Mouse (Mus musculus): ENCODE data around the gene Pigv. TPM values are rescaled to one million over a fixed set of nuclear protein-coding genes. Genes with fewer than 3 reads are reported as not detected.

Gene Pigv
- polyA plus RNA-seq, 1 experiment from 2014 or later, result 16.9 TPM

DNA sequence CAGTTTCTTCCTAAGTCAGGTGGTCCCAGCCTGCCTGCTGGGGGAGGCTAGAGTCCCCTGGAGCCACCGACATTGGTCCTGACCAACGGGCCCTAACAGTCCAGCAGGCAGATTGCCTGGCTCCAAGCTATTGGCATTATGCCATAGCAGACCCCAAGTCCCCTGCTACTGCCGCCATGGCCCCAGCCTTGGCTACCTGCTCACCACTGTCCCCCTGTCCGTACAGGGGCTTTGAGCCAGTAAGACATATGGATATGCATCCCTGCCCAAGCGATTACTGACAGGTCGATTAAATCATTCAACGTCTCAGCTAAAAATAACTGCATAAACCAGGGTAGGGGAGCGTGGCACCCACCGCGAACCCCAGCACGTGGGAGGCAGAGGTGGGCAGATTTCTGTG lies 54.5 kb downstream of the Pigv start:
- no peak overlapping the region for H3K4me2 ChIP-seq (replicated peaks; ENCODE audit: low read depth, low read length)
- no peaks in the 10 kb centered on the region for H3K9me3 ChIP-seq (ENCODE audit: control insufficient read depth, low read length)
- H3K4me3 ChIP-seq (ENCODE audit: low read length), result no peak overlapping the region
- no peak for ATAC-seq (ENCODE audit: low FRiP score, low TSS enrichment)
- H3K4me1 ChIP-seq (ENCODE audit: control insufficient read depth, insufficient read depth, low read length), result no peaks in the 10 kb centered on the region
- H3K27me3 ChIP-seq (ENCODE audit: control insufficient read depth, insufficient read depth, low read length), result no peaks in the 10 kb centered on the region
- 89% methylated on average over 11 of the region's 11 CpGs for WGBS
- H3K27ac ChIP-seq (ENCODE audit: low read depth, low read length), result no peak overlapping the region
- peaks cover 27% of the 10 kb centered on the region; the same call in 1 of the 2 replicates for H3K36me3 ChIP-seq (ENCODE audit: control insufficient read depth, insufficient read depth, low read length)
- no peak overlapping the region for H3K9ac ChIP-seq (ENCODE audit: low read depth, low read length)

DNA sequence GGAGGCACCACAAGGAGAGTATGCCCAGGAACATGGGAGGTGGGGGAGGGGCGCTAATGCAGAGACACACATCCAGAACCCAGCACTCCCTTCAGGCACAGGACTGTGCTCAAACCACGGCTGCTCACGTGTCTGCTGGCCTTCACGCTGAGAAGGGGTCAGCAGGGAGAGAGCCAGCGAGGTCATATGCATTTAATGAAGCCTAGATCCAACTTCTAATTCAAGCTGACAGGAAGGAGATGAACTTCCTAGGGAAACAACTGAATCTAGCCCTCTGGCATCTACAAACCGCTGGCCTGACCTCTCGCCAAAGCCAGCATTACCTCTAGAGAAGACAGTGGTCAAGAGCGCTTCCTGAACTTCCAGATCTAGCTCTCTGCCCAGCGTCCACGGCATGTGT lies 57.0 kb downstream of the Pigv start:
- 75% methylated on average over 10 of the region's 10 CpGs for WGBS
- Histone ChIP-seq H3K9me3 (ENCODE audit: control insufficient read depth, low read length) (peaks cover 3% of the 10 kb centered on the region; the same call in 1 of the 2 replicates), H3K27me3 (ENCODE audit: control insufficient read depth, insufficient read depth, low read length) (no peaks in the 10 kb centered on the region), H3K9ac (ENCODE audit: low read depth, low read length) (no peak overlapping the region), H3K36me3 (ENCODE audit: control insufficient read depth, insufficient read depth, low read length) (peaks cover 32% of the 10 kb centered on the region), H3K4me1 (ENCODE audit: control insufficient read depth, insufficient read depth, low read length) (no peaks in the 10 kb centered on the region), H3K27ac (ENCODE audit: low read depth, low read length) (no peak overlapping the region), H3K4me3 (ENCODE audit: low read length) (no peak overlapping the region), H3K4me2 (replicated peaks; ENCODE audit: low read depth, low read length) (no peak overlapping the region)
- ATAC-seq (ENCODE audit: low FRiP score, low TSS enrichment), result no peak

DNA sequence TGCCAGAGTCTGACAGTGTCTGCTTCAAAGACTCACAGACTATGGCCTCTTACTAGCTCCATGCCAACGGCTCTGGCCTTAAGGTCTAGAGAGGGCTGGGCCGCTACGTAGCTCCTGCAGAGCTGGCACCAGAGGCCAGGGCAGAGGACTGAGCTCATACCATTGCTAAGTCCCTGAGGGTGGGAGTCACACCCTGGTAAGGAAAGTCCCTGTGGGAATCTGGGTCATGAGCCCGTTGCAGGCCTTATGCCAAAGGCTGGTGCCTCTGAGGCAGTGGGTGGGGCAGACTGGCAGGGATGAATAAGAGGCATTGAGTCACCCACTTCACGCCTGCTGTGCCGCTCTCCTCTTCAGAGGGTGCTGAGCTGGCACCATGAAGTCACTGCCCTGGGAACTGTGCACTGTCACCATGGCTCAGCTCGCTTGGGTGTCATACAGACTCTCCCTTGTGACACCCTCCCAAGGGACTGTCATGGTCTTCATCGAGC lies 58.1 kb downstream of the Pigv start:
- no peaks in the 10 kb centered on the region for H3K27me3 ChIP-seq (ENCODE audit: control insufficient read depth, insufficient read depth, low read length)
- H3K4me3 ChIP-seq (ENCODE audit: low read length), result no peak overlapping the region
- H3K27ac ChIP-seq (ENCODE audit: low read depth, low read length), result no peak overlapping the region
- H3K4me1 ChIP-seq (ENCODE audit: control insufficient read depth, insufficient read depth, low read length), result no peaks in the 10 kb centered on the region
- peaks cover 3% of the 10 kb centered on the region; the same call in 1 of the 2 replicates for H3K9me3 ChIP-seq (ENCODE audit: control insufficient read depth, low read length)
- H3K4me2 ChIP-seq (replicated peaks; ENCODE audit: low read depth, low read length), result no peak overlapping the region
- WGBS, result 93% methylated on average over 8 of the region's 8 CpGs
- H3K36me3 ChIP-seq (ENCODE audit: control insufficient read depth, insufficient read depth, low read length), result peaks cover 29% of the 10 kb centered on the region
- no peak overlapping the region for H3K9ac ChIP-seq (ENCODE audit: low read depth, low read length)
- ATAC-seq (ENCODE audit: low FRiP score, low TSS enrichment), result no peak

DNA sequence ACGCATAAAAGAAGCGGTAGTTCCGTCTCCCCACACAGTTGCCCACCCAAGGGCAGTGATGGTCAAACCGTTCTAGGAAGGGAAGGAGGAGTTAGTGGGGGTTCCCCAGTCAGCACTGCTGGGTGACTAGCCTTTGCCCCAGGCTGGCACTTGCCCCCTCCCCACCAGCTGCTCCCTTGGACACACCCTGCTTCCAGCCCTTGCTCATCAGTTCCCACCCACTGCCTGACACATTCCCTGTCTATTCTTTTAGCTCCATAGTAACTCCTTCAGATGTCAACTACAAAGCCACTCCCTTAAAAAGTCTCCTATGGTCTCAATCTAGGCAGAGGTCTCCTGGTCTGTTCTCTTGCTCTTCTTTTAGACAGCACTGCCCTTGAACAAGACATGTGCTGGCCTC lies 58.6 kb downstream of the Pigv start:
- Histone ChIP-seq H3K36me3 (ENCODE audit: control insufficient read depth, insufficient read depth, low read length) (peaks cover 30% of the 10 kb centered on the region), H3K4me2 (replicated peaks; ENCODE audit: low read depth, low read length) (no peak overlapping the region), H3K4me1 (ENCODE audit: control insufficient read depth, insufficient read depth, low read length) (no peaks in the 10 kb centered on the region), H3K9me3 (ENCODE audit: control insufficient read depth, low read length) (peaks cover 3% of the 10 kb centered on the region; the same call in 1 of the 2 replicates), H3K9ac (ENCODE audit: low read depth, low read length) (no peak overlapping the region), H3K27me3 (ENCODE audit: control insufficient read depth, insufficient read depth, low read length) (no peaks in the 10 kb centered on the region), H3K4me3 (ENCODE audit: low read length) (no peak overlapping the region), H3K27ac (ENCODE audit: low read depth, low read length) (no peak overlapping the region)
- WGBS, result 80% methylated on average over 4 of the region's 4 CpGs
- ATAC-seq (ENCODE audit: low FRiP score, low TSS enrichment), result no peak

DNA sequence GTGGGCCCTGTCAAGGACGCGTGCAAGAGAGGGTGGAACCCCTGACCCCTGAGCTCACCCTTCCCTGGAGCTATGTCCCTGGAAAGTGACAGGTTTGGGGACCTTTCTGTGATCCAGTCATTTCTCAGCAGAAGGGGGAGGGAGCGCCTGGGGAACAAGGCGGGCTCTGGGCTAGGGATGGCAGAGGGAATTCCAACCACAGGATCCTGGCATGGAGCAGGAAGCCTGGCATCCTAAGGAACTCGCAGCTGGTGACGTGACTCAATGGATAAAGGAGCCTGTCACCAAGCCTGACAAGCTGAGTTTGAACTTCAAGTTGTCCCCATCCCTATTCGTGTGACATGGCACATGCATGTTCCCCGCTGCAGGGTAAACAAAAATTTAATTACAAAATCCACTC lies 59.4 kb downstream of the Pigv start:
- peaks cover 38% of the 10 kb centered on the region for H3K36me3 ChIP-seq (ENCODE audit: control insufficient read depth, insufficient read depth, low read length)
- no peaks in the 10 kb centered on the region for H3K4me1 ChIP-seq (ENCODE audit: control insufficient read depth, insufficient read depth, low read length)
- no peak overlapping the region for H3K27ac ChIP-seq (ENCODE audit: low read depth, low read length)
- H3K27me3 ChIP-seq (ENCODE audit: control insufficient read depth, insufficient read depth, low read length), result no peaks in the 10 kb centered on the region
- H3K4me3 ChIP-seq (ENCODE audit: low read length), result no peak overlapping the region
- no peak for ATAC-seq (ENCODE audit: low FRiP score, low TSS enrichment)
- no peak overlapping the region for H3K4me2 ChIP-seq (replicated peaks; ENCODE audit: low read depth, low read length)
- H3K9ac ChIP-seq (ENCODE audit: low read depth, low read length), result no peak overlapping the region
- peaks cover 3% of the 10 kb centered on the region; the same call in 1 of the 2 replicates for H3K9me3 ChIP-seq (ENCODE audit: control insufficient read depth, low read length)
- WGBS, result 95% methylated on average over 8 of the region's 8 CpGs

DNA sequence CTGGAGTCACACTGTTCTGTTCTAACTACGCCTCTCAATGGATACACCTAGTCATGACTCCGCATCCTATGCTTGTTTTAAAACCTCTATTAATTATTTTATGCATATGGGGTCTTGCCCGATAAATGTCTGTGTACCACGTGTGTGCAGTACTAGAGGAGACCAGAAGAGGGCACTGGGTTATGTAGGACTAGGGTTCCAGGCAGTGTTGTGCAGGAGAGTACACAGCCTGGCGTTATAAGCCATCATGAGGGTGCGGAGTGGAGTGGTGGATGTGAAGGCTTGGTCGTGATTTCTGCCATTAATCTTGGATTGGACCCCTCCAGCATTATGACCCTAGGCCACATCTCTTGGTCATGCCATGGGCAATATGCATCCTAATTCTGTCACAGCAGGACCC lies 60.0 kb downstream of the Pigv start:
- peaks cover 36% of the 10 kb centered on the region for H3K36me3 ChIP-seq (ENCODE audit: control insufficient read depth, insufficient read depth, low read length)
- no peak overlapping the region for H3K9ac ChIP-seq (ENCODE audit: low read depth, low read length)
- H3K27me3 ChIP-seq (ENCODE audit: control insufficient read depth, insufficient read depth, low read length), result no peaks in the 10 kb centered on the region
- H3K4me2 ChIP-seq (replicated peaks; ENCODE audit: low read depth, low read length), result no peak overlapping the region
- H3K27ac ChIP-seq (ENCODE audit: low read depth, low read length), result no peak overlapping the region
- no peak for ATAC-seq (ENCODE audit: low FRiP score, low TSS enrichment)
- H3K4me1 ChIP-seq (ENCODE audit: control insufficient read depth, insufficient read depth, low read length), result no peaks in the 10 kb centered on the region
- H3K4me3 ChIP-seq (ENCODE audit: low read length), result no peak overlapping the region
- H3K9me3 ChIP-seq (ENCODE audit: control insufficient read depth, low read length), result peaks cover 3% of the 10 kb centered on the region; the same call in 1 of the 2 replicates
- 95% methylated on average over 7 of the region's 7 CpGs for WGBS

DNA sequence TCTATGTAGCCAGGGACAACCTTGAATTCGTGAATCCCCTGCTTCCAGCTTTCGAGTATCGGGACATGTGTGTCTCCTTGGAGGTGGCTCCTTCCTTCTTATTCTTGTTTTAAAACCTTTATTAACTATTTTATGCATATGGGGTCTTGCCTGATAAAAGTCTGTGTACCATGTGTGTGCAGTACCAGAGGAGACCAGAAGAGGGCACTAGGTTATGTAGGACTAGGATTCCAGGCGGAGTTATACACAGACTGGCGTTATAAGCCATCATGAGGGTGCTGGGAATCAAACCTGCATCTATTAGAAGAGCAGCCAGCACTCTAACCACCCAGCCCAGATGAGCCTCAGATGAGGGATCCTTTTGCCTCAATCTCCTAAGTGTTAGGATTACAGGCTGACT lies 60.6 kb downstream of the Pigv start:
- Histone ChIP-seq H3K4me2 (replicated peaks; ENCODE audit: low read depth, low read length) (no peak overlapping the region), H3K9ac (ENCODE audit: low read depth, low read length) (no peak overlapping the region), H3K9me3 (ENCODE audit: control insufficient read depth, low read length) (peaks cover 3% of the 10 kb centered on the region; the same call in 1 of the 2 replicates), H3K36me3 (ENCODE audit: control insufficient read depth, insufficient read depth, low read length) (peaks cover 36% of the 10 kb centered on the region), H3K4me3 (ENCODE audit: low read length) (no peak overlapping the region), H3K4me1 (ENCODE audit: control insufficient read depth, insufficient read depth, low read length) (no peaks in the 10 kb centered on the region), H3K27ac (ENCODE audit: low read depth, low read length) (no peak overlapping the region), H3K27me3 (ENCODE audit: control insufficient read depth, insufficient read depth, low read length) (no peaks in the 10 kb centered on the region)
- 96% methylated on average over 5 of the region's 5 CpGs for WGBS
- ATAC-seq (ENCODE audit: low FRiP score, low TSS enrichment), result no peak

Small RNAs within 50 kb of the gene (microRNA-seq; reads per million reads assigned to microRNA genes)
- 0.63 reads per million for gene Mir7227

Other genes starting within 250 kb of the Pigv start
- 0.35 and 0.94 TPM in 2 replicates for gene Tent5b, start 192.5 kb downstream of the Pigv start, polyA plus RNA-seq (2014; fragmentation: Nextera tagmentation; extraction: Ambion mirVana)
- 1.4 and 1.6 TPM in 2 replicates for gene Trnp1, start 174.1 kb downstream of the Pigv start, polyA plus RNA-seq (2014; fragmentation: Nextera tagmentation; extraction: Ambion mirVana)
- 15.3 and 21.4 TPM in 2 replicates for gene Kdf1, start 153.7 kb downstream of the Pigv start, polyA plus RNA-seq (2014; fragmentation: Nextera tagmentation; extraction: Ambion mirVana)
- 285 and 287 TPM in 2 replicates for gene Nudc, start 126.7 kb downstream of the Pigv start, polyA plus RNA-seq (2014; fragmentation: Nextera tagmentation; extraction: Ambion mirVana)
- not detected in 2 replicates for gene Nr0b2, start 119.3 kb downstream of the Pigv start, polyA plus RNA-seq (2014; fragmentation: Nextera tagmentation; extraction: Ambion mirVana)
- gene Gpatch3, start 97.9 kb downstream of the Pigv start, polyA plus RNA-seq (2014; fragmentation: Nextera tagmentation; extraction: Ambion mirVana), result 6.5 and 10.2 TPM in 2 replicates
- gene Gpn2, start 88.3 kb downstream of the Pigv start, polyA plus RNA-seq (2014; fragmentation: Nextera tagmentation; extraction: Ambion mirVana), result 23.6 and 23.9 TPM in 2 replicates
- gene Sfn, start 70.5 kb downstream of the Pigv start, polyA plus RNA-seq (2014; fragmentation: Nextera tagmentation; extraction: Ambion mirVana), result 8.0 and 9.5 TPM in 2 replicates
- 3.0 and 4.2 TPM in 2 replicates for gene Zdhhc18, start 22.5 kb downstream of the Pigv start, polyA plus RNA-seq (2014; fragmentation: Nextera tagmentation; extraction: Ambion mirVana)
- 40.5 and 51.7 TPM in 2 replicates for gene Arid1a, start 84.1 kb upstream of the Pigv start, polyA plus RNA-seq (2014; fragmentation: Nextera tagmentation; extraction: Ambion mirVana)
- 29.6 and 49.8 TPM in 2 replicates for gene Rps6ka1, start 215.2 kb upstream of the Pigv start, polyA plus RNA-seq (2014; fragmentation: Nextera tagmentation; extraction: Ambion mirVana)

Data from kidney, embryonic 14.5 days (tissue).